Mouse (Mus musculus) hindbrain, embryonic 15.5 days (tissue): Measurements from ENCODE around the gene Dnajc6. TPM values are rescaled to one million over a fixed set of nuclear protein-coding genes. Genes with fewer than 3 reads are reported as not detected.

Experiments used
- ATAC-seq: fragments of 200-750 bp; cut with Nextera tagmentation; 2 replicates; pipeline ENCODE4 v1.8.0; 2017; ENCODE audit warnings: low read depth, moderate number of reproducible peaks, moderate TSS enrichment; ENCODE audit not compliant: low FRiP score
- H3K27ac ChIP-seq: fragments of 300-500 bp; sonication (generic); replicated peaks from 2 replicates; pipeline ENCODE4 v1.5.1; 2015; ENCODE audit warnings: mild to moderate bottlenecking, inconsistent platforms
- H3K27me3 ChIP-seq: fragments of 300-500 bp; sonication (generic); 2 replicates; pipeline ENCODE4 v1.6.1; 2015; ENCODE audit warnings: control low read depth, inconsistent platforms
- H3K36me3 ChIP-seq: fragments of 300-500 bp; sonication (generic); 2 replicates; pipeline ENCODE4 v1.6.1; 2015; ENCODE audit warnings: control low read depth, inconsistent platforms
- H3K4me1 ChIP-seq: fragments of 300-500 bp; sonication (generic); replicated peaks from 2 replicates; pipeline ENCODE4 v1.6.1; 2015; ENCODE audit warnings: control low read depth, inconsistent platforms
- H3K4me2 ChIP-seq: fragments of 300-500 bp; sonication (generic); 2 replicates; pipeline ENCODE4 v1.6.1; 2015; ENCODE audit warnings: moderate library complexity, mild to moderate bottlenecking, inconsistent platforms
- H3K4me3 ChIP-seq: fragments of 300-500 bp; sonication (generic); 2 replicates; pipeline ENCODE4 v1.5.1; 2015; ENCODE audit warnings: mild to moderate bottlenecking, inconsistent platforms
- H3K9ac ChIP-seq: fragments of 300-500 bp; sonication (generic); 2 replicates; pipeline ENCODE4 v1.6.1; 2015; ENCODE audit warnings: inconsistent platforms
- H3K9me3 ChIP-seq: fragments of 300-500 bp; sonication (generic); 2 replicates; pipeline ENCODE4 v1.6.1; 2016; ENCODE audit warnings: control low read depth, inconsistent platforms
- WGBS: fragments of 180-500 bp; shearing (Covaris S2); methylation state at CpG from one replicate; pipeline ENCODE4 v1.1.7; 2015; 5-methylcytosine and 5-hydroxymethylcytosine counted together
- polyA plus RNA-seq: library from polyadenylated mRNA; unstranded; fragments of >200 nt; fragmentation: Nextera tagmentation; extraction: Ambion mirVana; gene quantifications from 2 replicates; pipeline ENCODE4 v1.2.1, GENCODE M21; 2015

Dnajc6 gene
- 59.3 and 60.4 TPM in 2 replicates for polyA plus RNA-seq

DNA sequence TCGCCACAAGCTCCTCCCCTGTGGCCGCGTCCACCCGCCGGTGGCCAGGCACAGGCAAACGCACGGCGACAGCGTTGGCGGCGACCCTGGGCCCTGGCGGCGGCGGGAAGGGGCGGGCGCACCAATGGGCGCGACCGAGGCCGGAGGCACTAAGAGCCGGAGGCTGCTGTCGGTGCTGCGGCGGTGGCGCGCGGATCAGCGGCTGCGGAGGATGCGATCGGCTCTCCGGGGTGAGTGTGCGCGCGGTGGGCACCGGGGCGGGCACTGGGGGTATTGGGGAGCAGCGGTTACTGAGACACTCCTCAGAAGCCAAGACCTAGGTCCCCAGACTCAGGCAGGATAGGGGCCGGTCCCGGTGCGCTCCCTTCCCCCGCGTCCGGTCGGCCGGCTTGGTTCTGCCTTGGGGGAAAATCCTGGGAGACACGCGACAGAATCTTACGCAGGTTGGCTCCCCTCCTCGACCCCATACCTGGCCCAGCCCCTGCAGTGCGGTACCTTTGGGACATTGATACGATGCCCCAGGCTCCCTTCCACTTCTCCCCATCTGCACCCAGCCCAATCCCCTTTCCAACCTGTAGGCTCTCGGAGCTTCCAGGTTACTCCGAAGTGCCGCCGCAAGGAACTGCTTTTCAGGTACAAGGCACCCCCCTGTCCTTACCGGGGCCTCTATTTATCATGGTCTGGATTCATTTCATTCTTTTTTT lies at the start of gene Dnajc6:
TSS of gene Dnajc6 (plus strand) at position 115 of the 704 bp plus-strand sequence.
- peak within 1 kb of the TSS; percentile 71 for H3K4me3 ChIP-seq
- H3K9me3 ChIP-seq = no peaks in the 10 kb centered on the region
- peak within 1 kb of the TSS; percentile 62 for H3K9ac ChIP-seq
- under 1% methylated on average over 53 of the region's 57 CpGs for WGBS
- H3K4me2 ChIP-seq = peak within 1 kb of the TSS; percentile 95
- H3K27ac ChIP-seq = no peak within 1 kb of the TSS
- ATAC-seq = peak; percentile 69
- peaks cover 19% of the 10 kb centered on the region for H3K27me3 ChIP-seq
- H3K36me3 ChIP-seq = no peaks in the 10 kb centered on the region
- peaks cover 11% of the 10 kb centered on the region for H3K4me1 ChIP-seq

DNA sequence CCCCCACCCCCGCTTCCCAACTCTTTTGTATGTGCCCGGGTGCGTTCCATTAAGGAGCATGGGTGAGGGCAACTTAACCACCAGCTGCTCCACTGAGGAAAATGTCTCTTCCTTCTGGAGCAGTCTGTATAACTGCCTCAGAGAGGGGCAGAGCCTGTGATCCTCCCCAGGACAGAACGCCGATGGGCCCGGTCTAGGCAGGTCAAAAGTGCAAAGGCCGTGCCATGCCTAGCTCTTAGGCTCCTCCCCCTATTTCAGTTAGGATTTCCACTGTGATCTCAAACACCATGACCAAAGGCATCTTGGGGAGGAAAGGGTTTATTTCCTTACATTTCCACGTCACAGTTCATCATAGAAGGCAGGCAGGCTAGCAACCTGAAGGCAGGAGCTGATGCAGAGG lies 47.7 kb upstream of the Dnajc6 start:
- Histone ChIP-seq H3K27ac (no peak overlapping the region), H3K27me3 (no peaks in the 10 kb centered on the region), H3K4me2 (no peak overlapping the region), H3K9me3 (no peaks in the 10 kb centered on the region), H3K4me3 (no peak overlapping the region), H3K36me3 (no peaks in the 10 kb centered on the region), H3K9ac (no peak overlapping the region), H3K4me1 (no peaks in the 10 kb centered on the region)
- WGBS = 87% methylated on average over 8 of the region's 8 CpGs
- ATAC-seq = no peak

DNA sequence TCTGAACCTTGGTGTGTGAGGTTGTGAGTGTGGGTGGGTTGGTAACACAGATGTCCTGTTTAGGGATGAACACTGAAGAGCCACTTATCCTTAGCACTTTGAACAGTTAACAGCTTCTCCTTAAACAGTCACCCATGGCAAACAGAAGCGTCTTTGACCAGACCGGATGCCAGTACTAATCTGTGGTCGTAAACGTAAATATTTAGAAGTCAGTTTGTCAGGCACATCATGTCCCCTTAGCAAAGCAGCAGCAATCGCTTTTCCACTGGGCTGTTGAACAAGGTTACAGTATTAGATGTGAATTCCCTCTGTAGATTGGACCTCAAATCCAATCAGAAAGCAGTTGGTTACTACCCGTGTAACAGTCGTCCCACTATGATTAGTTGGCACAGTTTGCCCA lies 47.1 kb upstream of the Dnajc6 start:
- Histone ChIP-seq H3K4me3 (no peak overlapping the region), H3K27me3 (no peaks in the 10 kb centered on the region), H3K4me1 (no peaks in the 10 kb centered on the region), H3K27ac (no peak overlapping the region), H3K9me3 (no peaks in the 10 kb centered on the region), H3K36me3 (no peaks in the 10 kb centered on the region), H3K9ac (no peak overlapping the region), H3K4me2 (no peak overlapping the region)
- no peak for ATAC-seq
- 91% methylated on average over 7 of the region's 7 CpGs for WGBS

DNA sequence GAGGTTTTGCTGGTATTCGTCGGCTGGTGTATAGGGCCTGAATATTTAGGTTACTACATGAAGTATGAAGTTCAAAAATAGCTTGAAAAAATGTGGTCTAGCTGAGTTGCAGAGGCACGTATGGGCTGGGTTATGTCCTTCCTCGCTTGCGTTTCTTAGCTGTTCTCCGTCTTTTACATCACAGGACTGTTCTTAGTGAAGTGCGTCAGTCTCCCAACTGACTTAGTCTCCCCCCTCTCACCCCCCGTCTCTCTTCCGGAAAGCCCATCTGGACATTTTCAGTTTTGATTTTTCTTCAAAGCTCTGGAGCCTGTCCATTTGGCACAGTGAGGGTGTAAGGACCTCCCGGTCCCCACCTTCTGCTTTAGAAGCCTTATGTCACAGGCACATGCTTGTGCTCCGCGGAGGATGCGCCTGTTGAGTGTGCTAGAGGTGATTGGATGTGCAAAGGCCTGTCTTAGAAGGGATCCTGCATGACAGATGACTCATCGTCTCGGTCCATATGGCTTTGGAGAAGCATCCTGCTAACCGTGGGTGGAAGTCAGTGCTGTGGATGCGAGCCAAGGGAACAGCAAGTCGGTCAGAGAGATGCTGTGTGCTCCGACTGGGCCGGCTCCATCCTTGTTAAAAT lies 46.2 kb upstream of the Dnajc6 start:
- Histone ChIP-seq H3K27me3 (no peaks in the 10 kb centered on the region), H3K4me2 (no peak overlapping the region), H3K36me3 (no peaks in the 10 kb centered on the region), H3K4me3 (no peak overlapping the region), H3K9me3 (no peaks in the 10 kb centered on the region), H3K4me1 (no peaks in the 10 kb centered on the region), H3K9ac (no peak overlapping the region), H3K27ac (no peak overlapping the region)
- WGBS = 82% methylated on average over 20 of the region's 20 CpGs
- peak; percentile 87 for ATAC-seq

DNA sequence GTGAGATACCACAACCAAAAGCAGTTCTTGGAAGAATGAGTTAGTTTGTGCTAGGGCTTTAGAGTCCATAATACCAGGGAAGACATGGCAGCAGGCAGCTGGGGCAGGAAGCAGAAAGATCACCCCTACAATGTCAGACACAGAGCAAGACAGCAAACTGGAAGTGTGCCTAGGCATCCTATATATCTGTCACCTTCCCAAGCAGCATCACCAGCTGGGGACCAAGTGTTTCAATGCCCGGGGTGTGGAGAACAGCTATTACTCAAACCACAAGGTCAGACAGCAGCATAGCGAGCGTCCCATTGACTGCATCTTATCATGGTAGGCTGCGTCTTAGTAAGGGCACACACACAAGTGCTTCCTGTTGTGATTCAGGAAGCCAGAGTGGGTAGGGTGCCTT lies 45.4 kb upstream of the Dnajc6 start:
- H3K9ac ChIP-seq = no peak overlapping the region
- H3K4me2 ChIP-seq = no peak overlapping the region
- no peak overlapping the region for H3K27ac ChIP-seq
- WGBS = 79% methylated on average over 4 of the region's 4 CpGs
- no peaks in the 10 kb centered on the region for H3K4me1 ChIP-seq
- H3K27me3 ChIP-seq = no peaks in the 10 kb centered on the region
- no peak overlapping the region for H3K4me3 ChIP-seq
- no peaks in the 10 kb centered on the region for H3K36me3 ChIP-seq
- no peak for ATAC-seq
- no peaks in the 10 kb centered on the region for H3K9me3 ChIP-seq

DNA sequence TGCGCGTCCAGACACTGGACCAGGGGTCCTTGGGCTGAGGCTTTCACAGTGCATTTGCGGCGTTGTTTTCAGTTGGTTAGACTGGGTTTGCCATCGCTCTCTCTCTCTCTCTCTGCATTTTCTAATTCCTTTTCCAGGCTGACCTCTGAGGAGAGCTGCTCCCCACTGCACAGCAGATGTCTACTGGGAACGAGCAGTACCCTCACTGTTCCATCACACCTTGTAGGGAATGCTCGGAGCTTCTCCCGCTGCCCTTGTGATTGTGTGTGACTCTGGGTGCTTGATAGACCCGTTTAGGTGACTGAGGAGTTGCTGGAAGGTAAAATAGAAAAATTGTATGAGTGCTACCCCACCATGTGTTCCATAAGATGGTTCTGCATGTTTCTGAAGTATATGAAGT lies 43.6 kb upstream of the Dnajc6 start:
- H3K27me3 ChIP-seq = no peaks in the 10 kb centered on the region
- H3K27ac ChIP-seq = no peak overlapping the region
- H3K4me1 ChIP-seq = no peaks in the 10 kb centered on the region
- ATAC-seq = no peak
- 95% methylated on average over 9 of the region's 9 CpGs for WGBS
- H3K9me3 ChIP-seq = no peaks in the 10 kb centered on the region
- no peak overlapping the region for H3K4me2 ChIP-seq
- H3K9ac ChIP-seq = no peak overlapping the region
- no peaks in the 10 kb centered on the region for H3K36me3 ChIP-seq
- no peak overlapping the region for H3K4me3 ChIP-seq

DNA sequence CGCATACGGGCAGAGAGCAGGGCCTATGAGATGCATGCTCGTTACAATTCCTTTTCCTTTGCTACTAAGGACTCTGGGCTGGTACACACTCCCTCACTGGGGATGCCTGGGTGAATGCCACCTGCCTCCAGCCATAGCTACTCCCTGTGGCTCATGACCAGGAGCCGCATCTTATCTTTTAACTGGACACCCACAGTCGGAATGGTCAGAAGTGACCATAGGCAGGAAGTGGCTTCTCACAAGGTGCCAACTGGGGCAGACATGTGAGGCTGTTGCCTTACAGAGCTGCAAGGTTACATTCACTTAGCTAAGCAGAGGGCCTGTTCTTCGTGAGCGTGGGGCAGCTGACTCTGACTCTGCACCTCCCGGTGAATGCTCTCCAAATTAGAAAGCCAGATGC lies 39.3 kb upstream of the Dnajc6 start:
- no peaks in the 10 kb centered on the region for H3K36me3 ChIP-seq
- H3K27ac ChIP-seq = no peak overlapping the region
- 96% methylated on average over 8 of the region's 8 CpGs for WGBS
- no peak overlapping the region for H3K4me2 ChIP-seq
- H3K4me3 ChIP-seq = no peak overlapping the region
- H3K9me3 ChIP-seq = no peaks in the 10 kb centered on the region
- ATAC-seq = no peak
- no peaks in the 10 kb centered on the region for H3K4me1 ChIP-seq
- H3K27me3 ChIP-seq = no peaks in the 10 kb centered on the region
- H3K9ac ChIP-seq = no peak overlapping the region

DNA sequence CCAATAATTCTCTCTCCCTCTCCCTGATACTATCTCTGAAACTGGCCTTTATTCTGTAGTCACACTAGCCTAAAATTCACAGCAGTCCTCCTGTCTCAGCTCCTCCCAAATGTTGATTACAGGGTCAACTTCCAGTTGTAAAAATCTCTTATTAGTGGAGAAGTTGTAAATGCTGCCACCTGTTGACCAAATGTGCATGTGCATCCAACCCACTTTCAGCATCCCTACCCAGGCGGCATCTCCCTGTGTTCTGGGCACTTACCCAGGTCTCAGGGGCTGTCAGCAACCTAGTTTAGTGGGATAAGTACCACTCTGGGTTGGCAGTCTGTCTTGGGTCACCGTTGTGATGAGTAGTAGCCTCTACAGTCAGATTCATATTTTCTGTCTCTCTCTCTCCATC lies 38.1 kb upstream of the Dnajc6 start:
- Histone ChIP-seq H3K4me2 (no peak overlapping the region), H3K27ac (no peak overlapping the region), H3K9ac (no peak overlapping the region), H3K36me3 (no peaks in the 10 kb centered on the region), H3K9me3 (no peaks in the 10 kb centered on the region), H3K4me1 (no peaks in the 10 kb centered on the region), H3K27me3 (no peaks in the 10 kb centered on the region), H3K4me3 (no peak overlapping the region)
- 52% methylated on average over 2 of the region's 2 CpGs for WGBS
- no peak for ATAC-seq

DNA sequence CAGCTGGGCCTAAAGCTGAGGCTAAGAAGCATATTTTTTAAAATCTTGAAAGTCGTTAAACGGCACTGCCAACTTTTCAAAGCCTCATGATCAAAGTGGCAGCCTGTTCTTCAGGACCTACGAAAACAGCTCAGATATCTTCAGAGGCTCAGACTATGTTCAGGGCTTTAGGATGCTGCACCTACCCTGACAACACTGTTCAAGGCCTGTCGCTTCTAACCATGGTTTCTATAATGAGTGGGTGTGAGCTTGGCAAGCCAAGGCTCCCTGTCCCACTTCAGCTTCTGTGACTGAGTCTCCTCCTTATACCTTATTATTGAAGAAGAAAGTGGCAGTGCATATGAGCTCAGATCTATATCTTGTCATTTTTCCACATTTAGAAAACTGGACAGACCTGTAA lies 37.1 kb upstream of the Dnajc6 start:
- no peak overlapping the region for H3K4me3 ChIP-seq
- no peaks in the 10 kb centered on the region for H3K36me3 ChIP-seq
- H3K9me3 ChIP-seq = no peaks in the 10 kb centered on the region
- no peak overlapping the region for H3K27ac ChIP-seq
- no peaks in the 10 kb centered on the region for H3K4me1 ChIP-seq
- no peak overlapping the region for H3K9ac ChIP-seq
- WGBS = 96% methylated on average over 4 of the region's 4 CpGs
- no peak overlapping the region for H3K4me2 ChIP-seq
- H3K27me3 ChIP-seq = no peaks in the 10 kb centered on the region
- no peak for ATAC-seq

DNA sequence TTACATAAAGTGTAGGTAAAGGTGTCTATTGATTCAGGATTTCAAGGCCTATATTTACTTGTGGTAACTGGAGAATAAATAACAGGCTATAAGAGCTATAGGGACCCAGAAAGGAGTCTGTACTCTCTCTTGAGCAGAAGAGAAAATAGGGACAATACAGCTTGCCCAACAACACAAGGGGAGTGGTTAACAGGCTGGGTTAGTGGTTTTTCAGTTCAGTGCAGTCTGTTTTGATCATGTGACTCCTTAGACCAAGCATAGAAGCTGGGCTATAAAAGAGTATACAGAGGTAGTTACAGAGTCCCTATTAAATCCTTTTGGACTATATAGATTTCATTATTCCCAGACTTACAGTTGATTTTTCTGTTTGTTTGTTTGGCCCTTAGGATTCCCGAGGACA lies 36.3 kb upstream of the Dnajc6 start:
- no peak for ATAC-seq
- H3K4me2 ChIP-seq = no peak overlapping the region
- H3K9me3 ChIP-seq = no peaks in the 10 kb centered on the region
- no peak overlapping the region for H3K4me3 ChIP-seq
- H3K4me1 ChIP-seq = no peaks in the 10 kb centered on the region
- no peak overlapping the region for H3K9ac ChIP-seq
- no peaks in the 10 kb centered on the region for H3K36me3 ChIP-seq
- 96% methylated on average over 1 of the region's 1 CpGs for WGBS
- no peak overlapping the region for H3K27ac ChIP-seq
- no peaks in the 10 kb centered on the region for H3K27me3 ChIP-seq

DNA sequence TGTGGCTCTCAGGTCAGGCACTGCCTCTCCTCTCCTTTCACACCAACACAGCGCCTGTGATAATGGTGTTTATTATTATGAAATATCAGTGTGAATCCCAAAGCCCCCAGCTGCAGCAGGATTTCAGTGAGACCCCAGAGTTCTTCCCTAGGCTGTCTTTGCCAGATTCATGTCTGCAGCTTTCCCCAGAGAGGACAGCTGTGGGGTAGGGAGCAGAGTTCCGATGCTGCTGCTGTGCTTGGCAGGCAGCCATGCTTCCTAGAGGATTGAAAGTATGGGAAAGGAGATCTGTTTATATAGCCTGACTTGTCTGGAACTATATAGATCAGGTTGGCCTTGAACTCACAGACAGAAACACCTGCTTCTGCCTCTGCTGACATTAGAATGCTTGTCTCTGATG lies 34.4 kb upstream of the Dnajc6 start:
- ATAC-seq = no peak
- H3K9me3 ChIP-seq = no peaks in the 10 kb centered on the region
- H3K4me2 ChIP-seq = no peak overlapping the region
- no peak overlapping the region for H3K27ac ChIP-seq
- no peaks in the 10 kb centered on the region for H3K36me3 ChIP-seq
- no peak overlapping the region for H3K9ac ChIP-seq
- 79% methylated on average over 2 of the region's 2 CpGs for WGBS
- H3K4me3 ChIP-seq = no peak overlapping the region
- no peaks in the 10 kb centered on the region for H3K4me1 ChIP-seq
- H3K27me3 ChIP-seq = no peaks in the 10 kb centered on the region

DNA sequence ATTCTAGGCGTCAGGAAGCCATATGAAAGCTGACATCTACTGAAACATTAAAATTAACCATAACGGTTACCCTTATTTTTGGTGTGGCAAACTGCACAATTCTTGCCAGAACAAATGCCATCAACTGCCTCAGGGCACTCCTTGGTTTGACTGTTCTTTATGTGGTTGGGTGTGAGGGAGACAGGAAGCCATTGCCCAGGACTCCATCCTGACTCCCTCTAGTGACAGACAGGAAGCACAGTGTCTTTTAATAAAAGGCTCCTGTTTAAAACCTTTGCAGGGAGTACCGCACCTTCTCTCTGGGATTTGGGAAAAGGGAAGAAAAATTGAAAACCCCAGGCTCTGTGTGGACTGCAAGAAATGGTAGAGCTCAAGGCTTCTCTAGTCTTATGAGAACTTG lies 30.2 kb upstream of the Dnajc6 start:
- H3K9me3 ChIP-seq = no peaks in the 10 kb centered on the region
- ATAC-seq = no peak
- no peak overlapping the region for H3K9ac ChIP-seq
- 82% methylated on average over 3 of the region's 3 CpGs for WGBS
- no peaks in the 10 kb centered on the region for H3K4me1 ChIP-seq
- H3K4me2 ChIP-seq = no peak overlapping the region
- H3K27ac ChIP-seq = no peak overlapping the region
- H3K27me3 ChIP-seq = no peaks in the 10 kb centered on the region
- H3K36me3 ChIP-seq = no peaks in the 10 kb centered on the region
- no peak overlapping the region for H3K4me3 ChIP-seq

DNA sequence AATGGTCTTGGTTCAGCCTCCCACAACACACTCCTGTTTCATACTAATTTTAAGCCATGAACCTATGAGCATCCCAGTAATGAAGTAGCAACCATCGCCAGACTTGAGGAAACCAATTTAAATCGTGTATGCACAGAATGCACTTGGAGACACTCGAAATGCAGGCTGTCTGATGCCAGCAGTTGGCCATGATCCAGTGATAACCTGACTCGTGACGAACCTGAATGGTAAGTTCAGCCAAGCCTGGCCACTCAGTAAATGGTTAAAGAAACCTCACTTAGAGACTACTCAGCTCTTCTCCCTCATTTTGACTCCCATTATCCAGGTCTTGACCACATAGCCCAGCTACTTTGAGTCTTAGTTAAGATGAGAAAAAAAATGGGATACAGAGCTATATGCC lies 27.2 kb upstream of the Dnajc6 start:
- H3K4me2 ChIP-seq = no peak overlapping the region
- H3K27ac ChIP-seq = no peak overlapping the region
- no peak overlapping the region for H3K4me3 ChIP-seq
- no peaks in the 10 kb centered on the region for H3K27me3 ChIP-seq
- ATAC-seq = no peak
- H3K36me3 ChIP-seq = no peaks in the 10 kb centered on the region
- WGBS = 80% methylated on average over 5 of the region's 5 CpGs
- H3K4me1 ChIP-seq = no peaks in the 10 kb centered on the region
- no peak overlapping the region for H3K9ac ChIP-seq
- H3K9me3 ChIP-seq = no peaks in the 10 kb centered on the region
